Mouse (Mus musculus) liver, adult 2 months (tissue): Measurements from ENCODE around the gene Wasl.

ENCODE experiments used
- CTCF ChIP-seq: fragments of 200-500 bp; IDR thresholded peaks from 2 replicates; pipeline ENCODE4 v1.5.1; 2011; ENCODE audit warnings: low read depth, low read length, control low read depth
- POLR2A ChIP-seq: fragments of 200-500 bp; IDR thresholded peaks from 2 replicates; pipeline ENCODE4 v1.6.1; 2011; ENCODE audit warnings: low read length, control low read depth; ENCODE audit not compliant: insufficient read depth; ENCODE audit errors: extremely low read depth

- no peak for TF ChIP-seq CTCF
- TF ChIP-seq POLR2A: no peak
These were observed 57.3 kb downstream of the Wasl start for GRCm38 (mm10) chr6:24607531-24607930.
